Mouse (Mus musculus) retina, embryonic 14.5 days (tissue): ENCODE data around the gene Spata45.

ENCODE experiments used
- DNase-seq: peaks from one replicate; pipeline ENCODE4 v3.0.0-alpha.2; 2015; ENCODE audit warnings: low spot score

Spata45 gene

DNA sequence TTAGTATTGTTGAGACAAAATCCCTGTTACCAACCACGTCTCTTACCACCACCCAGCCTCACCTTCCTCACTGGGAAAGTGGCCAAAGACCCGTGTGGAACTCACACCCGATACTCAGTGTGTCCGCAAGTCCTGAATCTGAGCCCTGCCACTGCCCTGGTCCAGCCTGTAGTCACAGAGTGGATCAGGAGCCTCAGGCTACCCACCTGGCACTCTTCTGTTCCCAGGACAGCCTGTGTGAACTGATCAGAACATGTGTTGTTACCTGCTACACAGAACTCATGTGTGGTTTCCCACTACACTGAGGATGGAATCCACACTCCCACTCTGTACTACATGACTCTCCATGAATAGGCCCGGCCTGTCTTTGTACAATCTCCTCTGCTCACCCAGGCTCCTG, 5.7 kb downstream of the Spata45 start:
- DNase-seq, result no peak

DNA sequence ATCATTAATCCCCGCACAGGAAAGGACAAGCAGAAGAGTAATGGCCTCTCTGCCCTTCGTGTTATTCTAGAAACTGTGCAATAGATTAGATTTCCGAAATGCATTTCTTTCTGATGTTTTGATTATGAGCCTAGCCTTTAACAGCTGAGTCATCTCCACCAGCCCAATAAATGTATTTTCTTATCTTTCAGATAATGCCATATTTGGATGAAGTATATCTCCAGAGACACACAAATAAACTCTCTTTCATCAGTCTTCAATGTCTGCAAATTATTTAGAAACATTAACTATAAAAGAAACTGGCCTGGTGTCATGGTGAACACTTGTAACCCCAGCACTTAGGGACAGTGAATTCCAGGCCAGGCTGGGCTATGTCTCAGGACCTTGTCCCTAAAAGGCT, 6.2 kb downstream of the Spata45 start:
- no peak for DNase-seq

DNA sequence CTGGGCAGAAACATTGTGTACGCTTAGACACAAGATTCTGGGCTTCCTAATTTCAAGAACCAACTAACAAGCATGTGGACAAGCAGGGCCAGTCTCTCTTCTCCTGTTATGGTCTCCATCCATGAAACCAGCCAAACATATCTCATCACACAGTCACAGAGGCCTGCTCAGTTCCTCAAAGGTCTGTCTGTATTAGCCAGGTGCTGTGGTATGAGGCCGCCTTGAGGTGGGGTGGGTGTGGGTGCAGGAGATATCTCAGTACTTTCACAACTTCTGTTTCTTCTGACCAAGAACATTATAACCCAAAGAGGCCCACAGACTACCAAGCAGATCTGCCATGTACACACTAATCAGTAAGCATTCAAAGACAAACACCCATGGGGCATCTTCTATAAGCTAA, 8.8 kb downstream of the Spata45 start:
- no peak for DNase-seq

DNA sequence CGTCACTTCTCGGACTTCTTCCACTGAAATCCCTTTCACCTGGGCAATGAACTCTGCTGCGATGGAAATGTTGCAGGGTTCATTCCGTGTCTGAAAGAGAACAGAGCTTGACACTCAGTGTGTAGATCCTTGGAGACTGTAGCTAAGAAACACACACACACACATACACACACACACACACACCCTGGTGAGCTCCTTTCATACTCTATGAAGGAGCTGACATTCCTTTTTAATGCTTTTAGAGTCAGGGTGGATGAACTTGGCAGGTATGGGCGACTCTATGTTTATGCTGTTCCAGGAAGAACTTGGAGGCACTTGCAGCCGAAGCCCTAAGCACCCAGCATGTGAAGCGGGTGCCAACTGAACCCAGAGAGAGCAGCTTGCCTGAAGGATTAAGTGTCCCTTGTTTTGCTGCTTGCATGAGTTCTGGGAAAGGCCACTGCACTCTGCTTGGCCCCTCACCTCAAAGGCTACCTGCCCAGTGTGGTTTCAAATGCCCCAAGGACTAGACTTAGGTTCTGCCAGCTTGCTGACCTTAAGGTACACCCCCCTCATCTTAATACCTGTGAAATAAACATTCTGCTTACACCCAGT, 9.9 kb downstream of the Spata45 start:
- no peak for DNase-seq

DNA sequence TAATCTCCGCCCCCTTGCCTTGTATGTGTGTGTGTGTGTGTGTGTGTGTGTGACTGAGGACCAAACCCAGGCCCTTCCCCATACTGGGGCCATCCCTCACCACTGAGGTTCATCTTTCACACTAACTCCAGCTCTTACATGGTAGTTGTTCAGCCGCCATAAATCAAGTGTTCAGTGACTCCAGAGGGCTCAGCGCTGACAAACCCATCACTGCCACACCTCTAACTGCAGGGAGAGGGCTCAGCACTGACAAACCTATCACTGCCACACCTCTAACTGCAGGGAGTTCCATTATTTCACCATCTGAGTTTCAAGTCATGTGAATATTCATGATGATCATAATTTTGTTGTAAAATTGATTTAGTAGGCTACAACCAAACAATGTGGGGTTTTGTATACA, 17.1 kb downstream of the Spata45 start:
- no peak for DNase-seq

DNA sequence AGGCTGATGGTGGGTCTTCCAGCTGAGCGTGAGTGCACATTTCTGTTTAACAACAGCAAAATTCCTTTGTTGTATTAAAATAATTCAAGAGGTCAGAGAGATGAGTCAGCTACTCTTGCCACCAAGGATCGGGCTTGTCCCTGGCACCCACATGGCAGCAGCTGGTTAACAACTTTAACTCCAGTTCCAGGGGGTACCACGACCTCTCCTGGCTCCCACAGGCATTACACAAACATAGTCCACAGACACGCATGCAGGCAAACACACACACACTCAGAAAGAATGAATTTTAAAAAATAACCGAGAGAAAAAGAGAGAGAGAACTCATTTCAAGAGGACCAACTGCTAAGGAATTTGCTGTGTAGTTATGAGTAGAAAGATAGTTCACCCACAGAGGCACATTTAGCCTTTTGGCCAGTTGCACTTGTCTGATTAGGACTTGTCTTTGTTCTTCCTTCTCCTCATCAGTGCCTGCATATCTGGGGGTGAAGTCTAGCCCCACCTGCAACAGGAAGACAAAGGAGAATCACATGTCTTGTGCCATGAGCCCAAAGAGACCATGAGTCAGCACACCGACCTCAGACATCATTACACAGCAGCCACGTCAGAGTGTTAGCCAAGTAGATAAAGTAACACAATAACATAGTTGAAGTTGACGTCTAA, 18.6 kb downstream of the Spata45 start:
- no peak for DNase-seq

DNA sequence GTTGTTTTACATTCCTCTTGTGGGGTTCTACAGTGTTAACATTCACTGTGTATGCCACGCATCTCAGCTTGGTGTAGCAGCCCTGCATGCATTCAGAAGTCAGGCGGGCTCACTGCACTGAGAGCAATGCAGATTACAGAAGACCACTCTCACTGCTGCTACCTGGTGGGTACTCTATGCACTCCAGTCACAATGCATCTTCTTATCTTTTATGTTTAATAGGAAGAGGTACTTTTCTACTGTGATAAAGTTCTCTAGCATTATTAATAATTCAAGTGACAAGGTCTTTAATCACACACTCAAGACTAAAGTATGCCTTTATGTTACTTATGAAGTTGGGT, 19.1 kb downstream of the Spata45 start:
- peak; percentile 10 for DNase-seq

DNA sequence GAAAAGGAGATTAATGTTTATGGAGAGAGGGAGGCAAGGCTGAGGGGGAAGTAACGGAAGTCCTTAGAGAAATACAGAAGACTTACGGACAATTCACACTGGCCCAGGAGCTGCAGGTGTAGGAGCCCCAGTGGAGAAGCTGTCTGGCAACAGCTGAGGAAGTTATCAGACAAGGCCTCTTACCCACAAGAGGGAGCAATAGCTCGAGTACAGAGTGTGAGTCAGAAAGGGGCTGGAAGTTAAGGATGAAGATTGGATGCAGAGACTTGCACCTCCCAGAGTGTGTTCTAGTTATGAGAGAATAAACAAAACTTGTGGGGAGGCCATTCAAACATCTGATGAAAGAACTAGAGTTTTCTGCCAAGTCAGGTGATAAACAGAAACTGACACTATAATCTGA, 21.0 kb downstream of the Spata45 start:
- DNase-seq, result no peak

DNA sequence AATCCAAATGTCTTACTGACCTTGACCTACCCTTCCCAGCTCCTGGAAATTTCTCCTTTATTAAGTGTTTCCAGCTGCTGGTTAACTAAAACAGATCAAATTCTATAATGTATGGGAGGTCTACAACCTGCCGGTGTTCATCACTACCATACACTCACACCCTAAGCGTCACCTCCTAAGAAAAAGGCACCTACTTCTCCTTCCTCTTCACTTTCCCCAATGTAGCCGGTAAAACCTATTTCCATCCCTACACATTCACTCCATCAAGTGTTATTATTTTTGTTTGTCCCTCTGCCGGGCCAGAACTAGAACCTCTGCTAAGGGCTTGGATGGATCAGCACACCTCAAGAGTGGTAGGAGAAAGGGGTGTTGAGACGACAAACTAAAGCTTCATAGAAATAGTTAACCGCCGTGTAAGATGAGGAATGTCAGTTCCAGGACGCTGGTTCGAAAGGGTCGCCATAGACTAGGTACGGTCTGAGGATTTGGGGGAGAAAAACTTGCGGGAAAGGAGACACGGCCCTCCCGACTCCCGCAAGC, 25.9 kb downstream of the Spata45 start:
- no peak for DNase-seq

DNA sequence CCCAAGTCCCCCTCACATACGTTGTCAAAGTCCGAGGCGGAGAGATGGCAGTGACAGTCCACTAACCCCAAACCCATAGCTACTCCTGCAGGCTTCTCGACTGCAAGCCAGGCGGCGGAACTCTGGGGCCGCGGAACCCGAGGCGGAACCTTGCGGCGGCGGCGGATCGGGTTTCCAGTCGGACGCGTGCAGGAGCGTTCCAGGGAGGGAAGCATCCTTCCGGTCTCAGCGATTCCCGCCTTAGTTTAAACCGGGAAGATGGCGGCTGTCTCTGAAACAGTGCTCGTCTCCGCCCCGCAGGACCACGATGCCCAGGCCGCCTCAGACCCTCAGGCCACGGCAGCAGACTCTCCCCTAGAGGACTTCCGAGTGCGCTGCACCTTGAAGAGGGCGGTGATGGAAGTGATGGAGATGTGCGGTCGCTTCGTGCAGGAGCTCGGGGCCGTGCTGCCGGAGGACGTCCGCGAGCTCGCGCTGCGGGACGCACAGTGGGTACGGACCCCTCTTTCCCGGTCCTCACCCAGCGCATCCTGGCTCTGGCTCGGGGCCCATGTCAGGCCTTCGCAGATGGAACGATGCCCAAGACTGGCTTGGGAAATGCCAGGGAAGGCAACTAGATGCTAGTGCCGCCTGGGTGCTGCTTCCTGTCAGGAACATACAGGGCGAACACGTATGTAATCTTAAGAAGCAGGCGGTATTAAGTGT, 26.5 kb downstream of the Spata45 start, which contains the start of the genes Tatdn3 and Nsl1:
TSS of gene Tatdn3 (minus strand) at position 152 of the 705 bp plus-strand sequence.
TSS of gene Nsl1 (plus strand) at position 232 of the 705 bp plus-strand sequence.
- DNase-seq, result peak; percentile 91

DNA sequence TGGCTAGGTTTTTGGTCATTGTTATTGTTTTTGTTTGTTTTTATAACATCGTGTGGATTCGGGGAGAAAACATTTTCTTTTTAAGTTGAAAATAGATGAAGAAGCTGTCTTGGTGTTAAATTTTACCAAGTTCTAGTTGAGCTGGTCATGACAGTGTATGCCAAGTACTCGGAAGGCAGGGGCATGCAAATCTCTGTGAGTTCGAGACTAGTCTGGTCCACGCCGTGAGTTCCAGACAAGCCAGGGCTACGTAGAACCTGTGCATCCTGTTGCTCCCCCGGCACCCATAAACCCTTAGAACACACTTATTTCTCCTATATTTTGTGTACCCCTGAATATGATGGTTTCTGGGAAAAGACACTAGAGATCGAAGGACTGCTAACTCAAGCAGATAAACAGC, 27.3 kb downstream of the Spata45 start:
- no peak for DNase-seq

DNA sequence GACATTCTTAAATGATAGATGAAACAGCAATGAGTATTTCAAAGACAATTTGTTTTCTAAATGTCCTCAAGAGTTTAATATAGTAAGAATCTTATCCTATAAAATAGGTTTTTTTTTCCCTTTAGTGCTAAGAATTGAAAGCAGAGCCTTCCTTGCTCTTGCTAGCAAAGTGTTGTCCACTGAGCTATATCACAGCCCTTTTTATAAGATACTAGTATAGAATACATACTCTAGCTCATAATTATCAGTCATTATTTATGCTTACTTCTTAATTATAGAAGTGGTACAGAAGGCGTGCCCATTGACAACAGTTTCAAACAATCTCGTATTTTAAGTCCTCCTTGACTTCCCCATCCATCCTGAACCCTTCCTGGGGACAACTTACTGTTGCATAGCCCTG, 28.1 kb downstream of the Spata45 start:
- DNase-seq, result no peak

DNA sequence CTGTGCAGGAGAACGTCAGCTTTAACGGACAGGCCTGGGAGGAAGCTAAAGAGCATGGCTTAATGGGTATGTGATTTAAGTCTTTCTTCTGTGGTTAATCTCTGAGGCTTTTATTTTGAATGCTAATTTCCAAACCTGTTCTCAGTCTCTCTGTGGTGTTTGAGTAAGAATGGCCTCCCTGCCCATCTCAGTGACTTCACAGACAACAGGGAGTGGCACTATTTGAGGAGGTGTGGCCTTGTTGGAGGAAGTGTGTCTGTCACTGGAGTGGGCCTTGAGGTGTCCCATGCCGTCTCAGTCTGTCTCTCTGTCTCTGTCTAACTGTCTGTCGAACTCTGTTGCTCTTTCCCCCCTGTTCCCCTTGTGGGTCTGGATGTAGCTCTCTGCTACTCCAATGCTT, 28.7 kb downstream of the Spata45 start:
- no peak for DNase-seq

DNA sequence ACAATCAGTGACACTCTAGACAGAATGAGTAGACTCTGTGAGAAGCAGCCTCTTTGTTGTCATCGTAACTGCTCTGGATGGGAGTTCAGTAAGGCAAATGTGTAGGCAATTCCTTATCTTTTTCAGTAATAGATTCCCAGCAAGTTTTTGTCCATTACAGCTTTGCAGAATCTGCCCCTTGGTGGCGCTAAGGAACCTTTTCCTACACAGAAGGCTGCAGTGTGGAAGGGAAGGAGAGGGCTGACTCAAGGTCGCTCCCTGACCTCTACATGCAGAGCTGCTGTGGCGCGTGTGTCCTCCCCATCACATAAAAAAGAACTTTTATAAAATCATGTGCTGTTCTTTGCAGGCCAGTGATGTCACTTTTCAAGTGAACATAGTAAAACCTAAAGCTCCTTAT, 31.9 kb downstream of the Spata45 start:
- peak; percentile 45 for DNase-seq

DNA sequence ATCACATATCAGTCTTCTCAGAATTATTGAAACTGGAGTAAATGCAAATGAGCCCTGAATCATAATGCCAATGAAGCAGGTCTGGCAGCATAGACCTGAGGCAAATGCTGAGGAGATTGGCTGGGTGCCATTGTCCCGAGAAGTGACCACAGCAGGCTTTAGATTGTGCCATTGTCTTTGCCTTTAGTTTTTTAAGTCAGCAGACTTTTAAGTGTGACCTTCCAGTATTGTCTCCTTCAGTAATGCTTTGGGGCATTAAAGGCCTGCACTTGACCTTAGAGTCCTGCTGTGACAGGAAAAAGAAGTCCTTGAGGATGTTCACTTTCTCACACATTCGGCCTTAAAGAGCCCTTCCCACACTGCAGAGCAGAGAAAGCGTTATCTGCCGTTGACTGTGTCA, 33.8 kb downstream of the Spata45 start:
- DNase-seq, result no peak

DNA sequence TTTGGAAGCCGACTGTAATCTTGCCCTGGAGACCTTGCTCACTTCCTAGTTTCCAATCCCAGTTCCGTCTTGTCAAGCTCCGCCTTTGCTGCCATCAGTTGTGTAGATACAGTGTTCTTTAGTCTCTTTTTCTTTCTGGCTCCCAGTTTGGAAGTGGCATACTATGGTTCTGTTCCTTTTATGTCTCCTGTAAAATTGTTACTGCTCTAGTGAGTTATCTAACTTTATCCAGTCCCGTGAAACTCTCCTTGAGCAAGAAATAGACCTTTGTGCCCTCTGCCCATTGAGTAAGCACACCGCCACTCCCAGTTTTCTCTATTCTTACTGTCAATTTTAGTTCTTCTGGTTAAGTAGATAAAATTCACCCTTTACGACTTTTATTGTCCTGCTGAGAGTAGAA, 35.2 kb downstream of the Spata45 start:
- no peak for DNase-seq

DNA sequence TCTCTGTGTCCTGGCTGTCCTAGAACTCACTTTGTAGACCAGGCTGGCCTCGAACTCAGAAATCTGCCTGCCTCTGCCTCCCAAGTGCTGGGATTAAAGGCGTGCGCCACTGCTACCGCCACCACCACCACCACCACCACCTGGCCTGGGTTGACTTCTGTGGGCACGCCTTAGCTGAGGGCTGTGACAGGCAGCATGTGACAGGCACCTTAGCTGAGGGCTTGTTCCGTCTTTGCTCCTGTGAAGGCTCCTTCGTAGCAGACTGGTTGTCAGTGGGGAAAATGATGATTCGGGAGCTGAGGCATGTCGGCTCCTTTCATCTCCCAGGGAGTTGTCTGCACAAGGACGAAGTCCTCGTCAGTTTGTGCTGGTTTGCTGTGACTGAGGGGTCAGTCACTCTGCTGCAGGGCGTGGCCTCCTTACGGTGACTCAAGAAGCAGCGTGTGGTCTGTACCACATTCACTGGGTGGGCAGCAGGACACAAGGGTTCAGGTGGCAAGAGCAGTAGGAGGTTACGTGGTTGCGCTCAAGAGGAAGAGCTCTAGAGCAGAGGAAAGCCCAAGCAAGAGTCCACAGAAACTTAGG, 36.0 kb downstream of the Spata45 start:
- no peak for DNase-seq

DNA sequence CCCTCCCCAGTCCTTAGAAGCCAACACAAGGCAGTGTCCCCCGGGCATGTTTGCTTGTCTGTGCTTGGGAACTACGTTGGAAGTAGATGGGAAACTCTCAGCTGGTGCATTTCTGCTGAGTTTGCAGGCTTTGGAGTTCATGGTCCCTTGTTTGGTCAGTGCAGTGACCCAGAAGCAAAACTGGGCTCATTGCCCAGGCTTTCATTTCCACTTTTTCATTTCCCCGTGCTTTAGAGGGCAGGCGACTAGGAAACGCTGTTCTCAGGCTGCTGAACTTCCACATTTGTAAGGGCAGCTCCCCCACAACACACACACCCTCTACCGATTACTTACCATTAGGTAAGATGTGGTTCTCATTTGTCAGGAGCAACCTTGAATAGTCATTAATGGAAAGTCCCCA, 36.6 kb downstream of the Spata45 start:
- no peak for DNase-seq

DNA sequence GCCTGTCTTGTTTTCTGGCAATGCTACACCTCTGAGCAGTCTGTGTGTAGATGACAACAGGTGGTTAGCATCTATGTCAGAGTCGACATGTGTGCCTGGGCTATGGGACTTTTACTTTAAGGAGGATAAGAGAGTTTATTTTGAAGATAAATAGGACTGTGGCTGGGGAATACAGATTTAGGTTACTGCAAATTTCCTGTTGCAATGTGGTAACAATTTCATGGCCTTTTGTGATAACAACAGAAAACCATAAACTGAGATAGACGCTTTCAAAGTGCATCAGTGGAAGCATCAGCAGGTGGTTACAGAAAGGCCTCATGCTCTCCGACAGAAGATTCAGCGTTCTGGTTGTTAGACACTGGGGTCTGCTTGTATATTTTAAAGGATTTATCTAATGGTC, 37.0 kb downstream of the Spata45 start:
- no peak for DNase-seq

DNA sequence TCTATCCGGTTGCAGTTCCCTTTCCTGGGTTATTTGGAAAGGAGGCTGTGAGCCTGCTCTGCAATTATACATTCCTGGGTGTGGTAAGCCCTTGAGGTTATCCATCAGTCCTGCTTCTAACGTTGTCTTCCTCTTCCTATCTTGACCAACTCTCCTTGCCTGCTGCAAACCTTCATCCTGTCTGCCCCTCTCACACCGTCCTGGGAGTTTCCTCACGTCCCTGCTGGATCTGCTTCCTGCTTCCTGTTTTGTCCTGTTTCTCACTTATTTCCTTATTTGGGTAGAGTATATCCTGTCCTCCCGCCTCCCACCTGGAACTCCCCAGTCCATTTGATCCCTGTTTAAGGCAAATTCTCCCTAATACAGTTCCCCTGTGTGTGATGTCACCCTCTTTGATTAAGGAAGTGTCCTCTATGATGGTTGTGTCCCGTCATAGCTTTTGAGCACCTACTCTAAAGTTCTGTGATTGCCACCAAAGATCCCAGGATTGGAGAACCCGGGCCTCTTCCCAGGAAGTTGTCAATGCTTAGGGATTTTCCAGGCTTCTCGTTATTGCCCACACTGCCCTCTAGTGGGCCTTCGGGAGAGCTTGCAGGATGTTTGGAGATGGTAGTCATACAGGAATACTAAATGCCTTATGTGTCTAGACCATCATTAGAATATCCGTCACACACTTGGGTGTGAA, 38.9 kb downstream of the Spata45 start:
- peak; percentile 79 for DNase-seq

DNA sequence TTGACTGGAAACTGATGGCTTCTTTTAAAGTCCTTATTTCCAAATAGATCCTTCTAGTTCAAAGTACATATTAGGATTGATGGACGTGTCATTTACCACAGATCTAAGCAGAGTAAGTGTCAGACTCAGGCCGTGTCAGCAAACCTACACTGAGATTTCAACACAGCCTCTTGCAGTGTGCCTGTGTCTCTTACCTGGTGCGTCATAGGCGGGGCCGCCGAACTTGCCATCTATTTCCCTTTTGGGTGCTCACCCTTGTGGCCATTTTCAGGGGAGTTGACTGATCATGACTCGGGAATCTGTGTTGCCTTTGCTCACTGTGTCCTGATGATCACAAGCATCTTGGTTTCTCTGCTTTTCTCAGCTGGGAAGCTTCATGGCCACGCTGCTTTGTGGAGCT, 46.8 kb downstream of the Spata45 start:
- no peak for DNase-seq

DNA sequence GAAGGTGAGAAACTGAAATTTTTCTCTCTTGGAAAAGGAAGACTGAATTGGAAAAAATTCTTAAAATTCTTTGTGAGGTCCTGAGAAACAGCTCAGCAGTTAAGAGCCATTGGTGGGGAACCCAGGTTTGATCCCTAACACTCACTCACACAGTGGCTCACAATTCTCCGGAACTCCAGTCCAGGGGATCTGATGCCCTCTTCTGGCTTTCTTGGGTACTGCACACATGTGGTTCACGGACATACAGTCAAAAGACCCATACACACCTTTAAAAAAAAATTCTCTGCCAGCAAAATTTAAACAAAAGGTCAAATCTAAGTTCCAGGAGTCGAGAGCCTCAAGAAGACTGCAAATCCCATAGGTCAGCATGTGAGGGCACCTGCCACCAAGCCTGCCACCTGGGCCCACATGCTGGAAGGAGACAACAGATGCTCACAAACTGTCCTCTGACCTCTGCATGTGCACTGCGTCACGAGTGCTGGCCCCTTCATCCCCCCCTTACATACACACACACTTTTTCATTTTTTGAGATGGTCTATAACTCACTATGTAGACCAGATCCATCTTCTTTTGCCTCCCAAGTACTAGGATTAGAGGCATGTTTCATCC, 48.6 kb downstream of the Spata45 start:
- DNase-seq, result peak; percentile 69
